Mouse (Mus musculus) megakaryocyte-erythroid progenitor cell, adult 5-6 weeks (primary cell): ENCODE data around the gene Gm13279. TPM values are rescaled to one million over a fixed set of nuclear protein-coding genes. Genes with fewer than 3 reads are reported as not detected.
"Not testable (repeated sequence)": the region's sequence is repeated elsewhere in the genome, so short reads cannot be mapped to it uniquely, and the experiment has no call there.

ENCODE experiments used
- ATAC-seq: replicated peaks from 2 replicates; pipeline ENCODE4 v1.8.0; 2016; ENCODE audit warnings: mild to moderate bottlenecking, inconsistent platforms; ENCODE audit not compliant: severe bottlenecking, poor library complexity, low FRiP score, low TSS enrichment
- total RNA-seq, 2 experiments: library from RNA; stranded (forward) in 1 of 2; stranded (reverse) in 1 of 2; fragments of 200-1000, 215-1000 nt in 1 of 2; fragments of >200 nt in 1 of 2; fragmentation: Nextera tagmentation in 1 of 2; gene quantifications; 2 replicates each; pipeline ENCODE4 v1.2.3; 2014 to 2017

Gm13279 gene
- total RNA-seq (2014; fragmentation: Nextera tagmentation) (not detected in 2 replicates), total RNA-seq (2017) (not detected in 2 replicates)

DNA sequence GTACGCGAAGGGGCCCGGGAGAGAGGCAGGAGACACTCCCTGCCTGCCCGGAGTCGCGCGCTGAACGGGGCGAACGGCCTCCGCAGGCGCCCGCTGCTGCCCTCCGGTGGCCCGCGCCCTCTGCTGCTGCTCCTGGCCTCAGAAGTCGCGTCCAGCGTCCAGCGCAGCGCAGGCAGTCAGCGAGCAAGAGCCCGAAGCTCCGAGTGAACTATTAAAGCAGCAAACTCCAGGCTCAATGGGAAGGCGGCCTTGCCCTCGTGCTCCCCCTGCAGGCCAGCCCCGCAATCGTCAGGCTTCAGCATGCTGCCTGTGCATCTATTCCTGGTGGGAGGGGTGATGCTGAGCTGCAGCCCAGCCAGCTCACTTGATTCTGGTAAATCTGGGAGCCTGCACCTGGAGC lies at the start of gene Gm13279:
Gm13279 (plus strand) TSS at position 301 of the 400 bp plus-strand sequence.
- ATAC-seq, result not testable (repeated sequence)

GRCm38 (mm10) chr4:88749926-88750325 lies 47.3 kb upstream of the Gm13279 start:
- ATAC-seq, result no peak

- not testable (repeated sequence) for ATAC-seq
Observed at GRCm38 (mm10) chr4:88754818-88755340, 42.3 kb upstream of the Gm13279 start, which contains the start of gene Gm13271. TSS of gene Gm13271 (plus strand) at chr4:88754868.

DNA sequence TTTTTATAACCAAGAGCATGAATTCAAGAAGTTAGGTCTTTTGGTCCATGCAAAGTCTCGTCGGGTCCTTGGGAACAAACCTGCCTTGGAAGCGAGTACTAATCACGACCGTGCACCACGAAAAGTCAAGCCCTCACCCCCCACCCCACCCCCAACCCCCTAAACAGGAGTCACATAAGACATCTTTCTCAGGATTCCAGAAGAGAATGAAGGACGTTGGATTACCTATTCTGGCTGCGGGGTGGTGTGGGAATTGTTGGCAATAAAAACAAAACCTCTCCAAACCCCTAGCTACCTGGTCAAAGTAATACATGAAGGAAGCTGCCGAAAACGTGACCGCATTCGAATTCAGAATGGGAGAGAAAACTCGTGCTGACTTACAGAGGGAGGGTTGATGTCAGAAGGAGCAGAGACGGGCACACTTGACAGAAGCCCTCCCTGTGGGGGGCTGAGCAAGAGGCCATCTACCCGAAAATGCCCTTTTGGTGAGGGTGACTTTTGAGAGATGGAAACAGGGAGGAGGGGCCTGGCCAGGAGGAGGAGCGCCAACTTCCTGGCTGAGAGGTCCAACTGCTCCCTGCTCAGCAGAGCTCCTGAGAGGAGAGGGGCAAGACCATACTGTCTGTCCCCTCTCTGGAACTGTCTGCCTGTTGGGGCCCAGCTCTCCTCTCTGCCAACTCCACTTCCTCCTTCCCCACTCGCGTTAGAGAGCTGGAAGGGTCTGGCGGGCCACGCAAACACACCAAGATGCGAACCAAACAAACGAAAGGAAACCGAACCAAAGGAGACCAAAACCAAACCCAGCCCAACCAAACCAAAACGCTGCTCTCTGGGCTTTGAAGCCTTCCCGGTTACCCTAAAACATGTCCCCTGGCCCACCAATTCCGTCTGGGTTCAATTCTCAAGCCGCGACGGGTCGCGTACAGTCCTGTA lies 40.4 kb upstream of the Gm13279 start:
- not testable (repeated sequence) for ATAC-seq

GRCm38 (mm10) chr4:88757628-88758031 lies 39.6 kb upstream of the Gm13279 start:
- peak; percentile 100 for ATAC-seq

GRCm38 (mm10) chr4:88758751-88759150 lies 38.4 kb upstream of the Gm13279 start:
- not testable (repeated sequence) for ATAC-seq

- not testable (repeated sequence) for ATAC-seq
Observed at GRCm38 (mm10) chr4:88759610-88760268, 37.5 kb upstream of the Gm13279 start, which contains the start of gene Gm13283. TSS of gene Gm13283 (plus strand) at chr4:88760119.

DNA sequence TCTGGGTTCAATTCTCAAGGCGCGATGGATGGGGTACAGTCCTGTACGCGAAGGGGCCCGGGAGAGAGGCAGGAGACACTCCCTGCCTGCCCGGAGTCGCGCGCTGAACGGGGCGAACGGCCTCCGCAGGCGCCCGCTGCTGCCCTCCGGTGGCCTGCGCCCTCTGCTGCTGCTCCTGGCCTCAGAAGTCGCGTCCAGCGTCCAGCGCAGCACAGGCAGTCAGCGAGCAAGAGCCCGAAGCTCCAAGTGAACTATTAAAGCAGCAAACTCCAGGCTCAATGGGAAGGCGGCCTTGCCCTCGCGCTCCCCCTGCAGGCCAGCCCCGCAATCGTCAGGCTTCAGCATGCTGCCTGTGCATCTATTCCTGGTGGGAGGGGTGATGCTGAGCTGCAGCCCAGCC lies 36.8 kb upstream of the Gm13279 start:
- not testable (repeated sequence) for ATAC-seq

DNA sequence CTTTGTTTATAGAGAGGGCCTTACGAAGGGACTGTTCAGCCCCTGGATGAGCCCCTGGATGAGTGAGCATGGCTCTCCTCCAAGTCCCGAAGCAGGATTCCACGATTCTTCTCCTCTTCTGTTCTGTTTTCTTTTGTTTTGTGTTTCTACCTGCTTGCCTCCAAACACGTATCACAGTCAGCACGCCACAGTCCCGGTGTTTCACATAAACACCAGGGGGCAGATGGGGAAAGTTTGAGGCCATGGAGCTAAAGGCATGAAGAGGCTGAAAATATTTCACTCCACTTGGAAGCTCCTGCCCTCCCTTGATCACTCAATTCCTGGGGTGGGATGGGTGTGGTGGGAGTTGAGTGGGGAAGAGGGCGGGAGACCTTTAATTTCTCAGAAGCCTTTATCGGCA lies 35.4 kb upstream of the Gm13279 start:
- not testable (repeated sequence) for ATAC-seq

GRCm38 (mm10) chr4:88762341-88762740 lies 34.9 kb upstream of the Gm13279 start:
- ATAC-seq, result not testable (repeated sequence)

GRCm38 (mm10) chr4:88763384-88764018 lies 33.7 kb upstream of the Gm13279 start:
- ATAC-seq, result peak; percentile 83

- ATAC-seq, result not testable (repeated sequence)
Observed at GRCm38 (mm10) chr4:88773534-88773933, 23.7 kb upstream of the Gm13279 start, which contains the start of gene Gm13290. TSS of gene Gm13290 (plus strand) at chr4:88773834.

GRCm38 (mm10) chr4:88776622-88777021 lies 20.6 kb upstream of the Gm13279 start, which contains the start of gene Gm13289:
TSS of gene Gm13289 (plus strand) at chr4:88776922.
- not testable (repeated sequence) for ATAC-seq

DNA sequence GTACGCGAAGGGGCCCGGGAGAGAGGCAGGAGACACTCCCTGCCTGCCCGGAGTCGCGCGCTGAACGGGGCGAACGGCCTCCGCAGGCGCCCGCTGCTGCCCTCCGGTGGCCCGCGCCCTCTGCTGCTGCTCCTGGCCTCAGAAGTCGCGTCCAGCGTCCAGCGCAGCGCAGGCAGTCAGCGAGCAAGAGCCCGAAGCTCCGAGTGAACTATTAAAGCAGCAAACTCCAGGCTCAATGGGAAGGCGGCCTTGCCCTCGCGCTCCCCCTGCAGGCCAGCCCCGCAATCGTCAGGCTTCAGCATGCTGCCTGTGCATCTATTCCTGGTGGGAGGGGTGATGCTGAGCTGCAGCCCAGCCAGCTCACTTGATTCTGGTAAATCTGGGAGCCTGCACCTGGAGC lies 17.6 kb upstream of the Gm13279 start, which contains the start of gene Gm13272:
Gm13272 (plus strand) TSS at position 301 of the 400 bp plus-strand sequence.
- not testable (repeated sequence) for ATAC-seq

DNA sequence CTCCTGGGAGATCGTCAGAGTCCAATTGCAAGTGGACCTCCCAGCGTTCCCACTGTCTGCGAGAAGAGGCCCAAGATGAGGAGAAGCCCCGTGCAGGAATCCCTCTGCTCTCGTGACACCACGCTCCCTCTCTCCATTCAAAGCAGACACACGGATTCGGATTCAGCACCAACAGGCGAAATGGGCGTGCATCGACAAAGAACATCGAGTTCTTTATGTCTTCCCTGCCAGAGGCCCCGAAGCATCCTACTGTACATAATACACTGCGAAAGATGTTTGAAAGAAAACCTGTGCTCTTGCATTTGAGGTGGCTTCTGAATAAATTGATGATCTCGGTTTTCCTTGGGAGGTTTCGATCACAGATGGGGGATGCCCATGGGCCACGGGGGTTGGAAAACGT lies 16.9 kb upstream of the Gm13279 start:
- not testable (repeated sequence) for ATAC-seq

GRCm38 (mm10) chr4:88781831-88782230 lies 15.4 kb upstream of the Gm13279 start, which contains the start of gene Ifnz:
TSS of gene Ifnz (plus strand) at chr4:88782131.
- not testable (repeated sequence) for ATAC-seq

- not testable (repeated sequence) for ATAC-seq
Observed at GRCm38 (mm10) chr4:88782335-88782734, 14.9 kb upstream of the Gm13279 start.

GRCm38 (mm10) chr4:88785409-88785808 lies 11.8 kb upstream of the Gm13279 start, which contains the start of gene Gm13276:
TSS of gene Gm13276 (plus strand) at chr4:88785709.
- ATAC-seq, result not testable (repeated sequence)

DNA sequence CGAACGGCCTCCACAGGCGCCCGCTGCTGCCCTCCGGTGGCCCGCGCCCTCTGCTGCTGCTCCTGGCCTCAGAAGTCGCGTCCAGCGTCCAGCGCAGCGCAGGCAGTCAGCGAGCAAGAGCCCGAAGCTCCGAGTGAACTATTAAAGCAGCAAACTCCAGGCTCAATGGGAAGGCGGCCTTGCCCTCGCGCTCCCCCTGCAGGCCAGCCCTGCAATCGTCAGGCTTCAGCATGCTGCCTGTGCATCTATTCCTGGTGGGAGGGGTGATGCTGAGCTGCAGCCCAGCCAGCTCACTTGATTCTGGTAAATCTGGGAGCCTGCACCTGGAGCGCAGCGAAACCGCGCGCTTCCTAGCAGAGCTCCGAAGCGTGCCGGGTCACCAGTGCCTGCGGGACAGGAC lies 8.8 kb upstream of the Gm13279 start, which contains the start of gene Gm13277:
Gm13277 (plus strand) TSS at position 231 of the 400 bp plus-strand sequence.
- ATAC-seq, result not testable (repeated sequence)
